Mouse (Mus musculus): ENCODE results near the gene Cstf1. TPM values are rescaled to one million over a fixed set of nuclear protein-coding genes. Genes with fewer than 3 reads are reported as not detected.

Cstf1 gene
- polyA plus RNA-seq, 1 experiment from 2014 or later: 24.5 TPM

DNA sequence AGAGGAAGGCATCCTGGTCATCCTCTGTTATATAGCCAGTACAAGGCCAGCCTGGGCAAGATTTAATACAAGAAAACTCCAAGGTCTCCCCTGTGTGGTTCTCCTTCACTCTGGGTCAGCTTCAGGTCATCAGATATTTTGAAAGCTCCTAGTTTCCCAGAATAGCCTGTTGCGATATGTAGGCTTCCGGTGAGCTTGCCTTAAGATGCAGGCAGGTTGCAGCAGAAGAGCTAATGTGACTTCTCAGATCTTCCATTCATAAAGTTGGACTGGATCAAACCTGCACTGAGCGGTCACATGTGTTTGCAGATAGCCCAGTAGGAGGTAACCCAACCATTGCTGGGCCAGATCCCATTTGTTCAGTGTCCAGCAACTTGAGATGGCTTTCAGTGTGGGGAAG, 14.2 kb downstream of the Cstf1 start:
- Histone ChIP-seq H3K36me3 (ENCODE audit: control insufficient read depth, insufficient read depth, low read length) (peaks cover 23% of the 10 kb centered on the region), H3K27ac (ENCODE audit: low read depth, low read length) (no peak overlapping the region), H3K9ac (replicated peaks; ENCODE audit: low read depth, low read length) (no peak overlapping the region), H3K27me3 (ENCODE audit: control insufficient read depth, insufficient read depth, low read length) (no peaks in the 10 kb centered on the region), H3K4me1 (ENCODE audit: control insufficient read depth, insufficient read depth, low read length) (no peaks in the 10 kb centered on the region), H3K4me2 (ENCODE audit: low read depth, low read length) (no peak overlapping the region), H3K4me3 (ENCODE audit: low read depth, low read length) (no peak overlapping the region), H3K9me3 (ENCODE audit: control insufficient read depth, low read length) (no peaks in the 10 kb centered on the region)
- WGBS: 99% methylated on average over 3 of the region's 3 CpGs
- no peak for ATAC-seq (ENCODE audit: low read depth)

- Histone ChIP-seq H3K9me3 (ENCODE audit: control insufficient read depth, low read length) (no peaks in the 10 kb centered on the region), H3K27me3 (ENCODE audit: control insufficient read depth, insufficient read depth, low read length) (no peaks in the 10 kb centered on the region), H3K4me2 (ENCODE audit: low read depth, low read length) (no peak overlapping the region), H3K27ac (ENCODE audit: low read depth, low read length) (no peak overlapping the region), H3K4me1 (ENCODE audit: control insufficient read depth, insufficient read depth, low read length) (no peaks in the 10 kb centered on the region), H3K4me3 (ENCODE audit: low read depth, low read length) (no peak overlapping the region), H3K36me3 (ENCODE audit: control insufficient read depth, insufficient read depth, low read length) (no peaks in the 10 kb centered on the region), H3K9ac (replicated peaks; ENCODE audit: low read depth, low read length) (no peak overlapping the region)
- no peak for ATAC-seq (ENCODE audit: low read depth)
- 32% methylated on average over 6 of the region's 6 CpGs for WGBS
Observed at GRCm38 (mm10) chr2:172390341-172390740, 19.9 kb downstream of the Cstf1 start.

DNA sequence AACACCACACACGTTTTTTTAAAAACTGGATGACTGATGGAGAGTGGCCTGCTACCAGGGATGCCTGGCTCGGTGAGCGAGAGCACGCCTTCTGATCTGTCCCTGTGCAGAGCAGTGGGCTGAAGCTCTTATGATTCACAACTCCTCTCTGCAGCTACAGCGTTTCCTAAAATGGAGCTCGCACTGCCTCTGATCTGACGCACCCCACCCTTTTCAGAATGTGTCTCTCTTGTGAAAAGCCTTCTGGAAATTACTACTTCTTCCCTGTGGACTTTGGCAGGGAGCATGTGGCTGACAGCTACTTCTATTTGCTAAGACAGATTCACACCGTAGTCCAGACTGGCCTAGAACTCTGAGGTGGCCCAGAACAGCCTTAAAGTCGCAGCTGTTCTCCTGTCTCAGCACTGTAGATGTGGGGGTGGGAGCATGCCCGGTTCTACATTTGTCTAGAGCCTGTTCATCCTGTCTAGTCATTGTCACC, 21.6 kb downstream of the Cstf1 start:
- Histone ChIP-seq H3K4me2 (ENCODE audit: low read depth, low read length) (no peak overlapping the region), H3K27ac (ENCODE audit: low read depth, low read length) (no peak overlapping the region), H3K4me1 (ENCODE audit: control insufficient read depth, insufficient read depth, low read length) (no peaks in the 10 kb centered on the region), H3K9me3 (ENCODE audit: control insufficient read depth, low read length) (no peaks in the 10 kb centered on the region), H3K4me3 (ENCODE audit: low read depth, low read length) (no peak overlapping the region), H3K9ac (replicated peaks; ENCODE audit: low read depth, low read length) (no peak overlapping the region), H3K27me3 (ENCODE audit: control insufficient read depth, insufficient read depth, low read length) (no peaks in the 10 kb centered on the region), H3K36me3 (ENCODE audit: control insufficient read depth, insufficient read depth, low read length) (no peaks in the 10 kb centered on the region)
- whole genome bisulfite sequencing: 82% methylated on average over 10 of the region's 10 CpGs
- ATAC-seq (ENCODE audit: low read depth): no peak

DNA sequence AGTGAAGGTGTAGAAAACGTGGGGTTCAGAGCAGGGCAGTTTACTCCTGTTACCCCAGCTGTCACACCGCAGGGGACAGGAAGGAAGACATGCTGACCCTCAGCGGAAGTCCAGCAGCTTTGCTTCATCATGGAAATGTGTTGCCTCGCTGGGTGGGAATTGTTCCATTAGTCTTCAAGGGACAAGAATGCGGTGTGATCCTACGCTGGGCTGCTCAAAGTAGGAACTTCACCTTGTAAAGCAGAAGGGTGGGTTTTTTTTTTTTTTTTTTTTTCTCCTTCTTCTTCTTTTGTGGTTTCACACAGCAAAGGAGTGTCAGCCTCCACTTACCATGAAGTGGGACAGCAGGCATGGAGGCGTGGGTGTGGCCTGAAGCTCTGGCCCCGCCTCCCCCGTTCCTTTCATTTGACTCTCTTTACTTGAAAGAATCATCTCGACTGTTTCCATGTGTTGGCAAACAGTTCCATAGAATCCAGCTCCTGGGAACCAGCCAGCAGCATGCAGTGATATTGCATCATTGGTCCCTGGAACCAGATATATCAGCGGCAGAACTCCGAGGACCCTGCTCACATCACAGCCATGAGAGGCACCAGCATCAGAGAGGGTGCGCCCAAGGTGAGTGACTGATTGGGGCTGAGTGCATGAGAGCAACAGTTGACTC, 23.0 kb downstream of the Cstf1 start, which contains the start of gene Cass4:
Gene Cass4, plus strand, starts transcription at position 404 of the 661 bp plus-strand sequence.
- no peak within 1 kb of the TSS for H3K9ac ChIP-seq (replicated peaks; ENCODE audit: low read depth, low read length)
- H3K4me2 ChIP-seq (ENCODE audit: low read depth, low read length): no peak within 1 kb of the TSS
- ATAC-seq (ENCODE audit: low read depth): no peak
- no peak within 1 kb of the TSS for H3K27ac ChIP-seq (ENCODE audit: low read depth, low read length)
- no peak within 1 kb of the TSS for H3K4me3 ChIP-seq (ENCODE audit: low read depth, low read length)
- no peaks in the 10 kb centered on the region for H3K36me3 ChIP-seq (ENCODE audit: control insufficient read depth, insufficient read depth, low read length)
- no peaks in the 10 kb centered on the region for H3K4me1 ChIP-seq (ENCODE audit: control insufficient read depth, insufficient read depth, low read length)
- no peaks in the 10 kb centered on the region for H3K9me3 ChIP-seq (ENCODE audit: control insufficient read depth, low read length)
- WGBS: 39% methylated on average over 13 of the region's 13 CpGs
- no peaks in the 10 kb centered on the region for H3K27me3 ChIP-seq (ENCODE audit: control insufficient read depth, insufficient read depth, low read length)

GRCm38 (mm10) chr2:172394052-172394392, 23.5 kb downstream of the Cstf1 start:
- Histone ChIP-seq H3K9ac (replicated peaks; ENCODE audit: low read depth, low read length) (no peak overlapping the region), H3K27me3 (ENCODE audit: control insufficient read depth, insufficient read depth, low read length) (no peaks in the 10 kb centered on the region), H3K9me3 (ENCODE audit: control insufficient read depth, low read length) (no peaks in the 10 kb centered on the region), H3K4me3 (ENCODE audit: low read depth, low read length) (no peak overlapping the region), H3K27ac (ENCODE audit: low read depth, low read length) (no peak overlapping the region), H3K4me1 (ENCODE audit: control insufficient read depth, insufficient read depth, low read length) (no peaks in the 10 kb centered on the region), H3K4me2 (ENCODE audit: low read depth, low read length) (no peak overlapping the region), H3K36me3 (ENCODE audit: control insufficient read depth, insufficient read depth, low read length) (no peaks in the 10 kb centered on the region)
- no peak for ATAC-seq (ENCODE audit: low read depth)
- WGBS: 74% methylated on average over 2 of the region's 2 CpGs

DNA sequence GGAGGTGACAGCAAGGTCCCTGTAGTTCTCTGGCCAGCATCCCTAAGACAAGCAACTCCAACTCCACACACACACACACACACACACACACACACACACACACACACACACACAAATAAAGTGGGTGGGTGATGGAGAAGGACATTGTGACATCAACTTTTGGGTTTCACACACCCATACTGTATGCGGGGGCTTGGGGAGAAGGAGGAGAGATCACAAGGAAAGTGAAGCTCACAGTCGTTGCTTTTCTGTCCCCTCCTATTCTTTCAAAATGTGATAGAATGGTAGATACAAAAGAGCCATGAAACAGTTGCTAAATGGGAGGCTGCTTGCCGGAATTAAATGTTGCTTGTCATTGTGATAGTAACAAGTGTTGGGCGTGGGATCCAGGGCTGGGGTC, 24.2 kb downstream of the Cstf1 start:
- H3K27me3 ChIP-seq (ENCODE audit: control insufficient read depth, insufficient read depth, low read length): no peaks in the 10 kb centered on the region
- no peak for ATAC-seq (ENCODE audit: low read depth)
- no peaks in the 10 kb centered on the region for H3K36me3 ChIP-seq (ENCODE audit: control insufficient read depth, insufficient read depth, low read length)
- no peak overlapping the region for H3K27ac ChIP-seq (ENCODE audit: low read depth, low read length)
- H3K9me3 ChIP-seq (ENCODE audit: control insufficient read depth, low read length): no peaks in the 10 kb centered on the region
- 67% methylated on average over 4 of the region's 4 CpGs for WGBS
- no peak overlapping the region for H3K9ac ChIP-seq (replicated peaks; ENCODE audit: low read depth, low read length)
- no peak overlapping the region for H3K4me3 ChIP-seq (ENCODE audit: low read depth, low read length)
- H3K4me1 ChIP-seq (ENCODE audit: control insufficient read depth, insufficient read depth, low read length): no peaks in the 10 kb centered on the region
- H3K4me2 ChIP-seq (ENCODE audit: low read depth, low read length): no peak overlapping the region

GRCm38 (mm10) chr2:172395961-172396360, 25.5 kb downstream of the Cstf1 start:
- 43% methylated on average over 9 of the region's 9 CpGs for WGBS
- H3K36me3 ChIP-seq (ENCODE audit: control insufficient read depth, insufficient read depth, low read length): no peaks in the 10 kb centered on the region

DNA sequence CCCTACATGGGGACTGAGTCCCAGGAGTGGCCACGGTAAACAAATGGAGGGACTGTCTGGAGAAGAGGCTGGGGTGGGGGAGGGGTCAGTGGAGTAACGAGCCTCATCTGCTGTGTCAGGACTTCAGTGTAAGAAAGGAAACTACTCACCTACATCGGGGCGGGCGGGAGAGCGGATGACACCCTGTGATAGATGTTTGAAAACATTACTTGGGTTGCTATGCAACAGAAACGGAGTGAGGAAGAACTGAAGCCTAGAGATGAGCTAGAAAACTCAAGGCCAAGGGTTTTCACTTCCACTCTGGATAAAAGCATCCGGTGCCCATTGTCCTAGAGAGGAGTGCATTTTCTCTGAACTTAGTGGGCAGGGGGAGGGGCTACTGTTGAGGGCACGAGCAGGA, 29.4 kb downstream of the Cstf1 start:
- Histone ChIP-seq H3K27ac (ENCODE audit: low read depth, low read length) (no peak overlapping the region), H3K4me1 (ENCODE audit: control insufficient read depth, insufficient read depth, low read length) (no peaks in the 10 kb centered on the region), H3K27me3 (ENCODE audit: control insufficient read depth, insufficient read depth, low read length) (no peaks in the 10 kb centered on the region; the same call in 1 of the 2 replicates), H3K9me3 (ENCODE audit: control insufficient read depth, low read length) (no peaks in the 10 kb centered on the region), H3K36me3 (ENCODE audit: control insufficient read depth, insufficient read depth, low read length) (no peaks in the 10 kb centered on the region), H3K4me2 (ENCODE audit: low read depth, low read length) (no peak overlapping the region), H3K9ac (replicated peaks; ENCODE audit: low read depth, low read length) (no peak overlapping the region), H3K4me3 (ENCODE audit: low read depth, low read length) (no peak overlapping the region)
- ATAC-seq (ENCODE audit: low read depth): no peak
- WGBS: 24% methylated on average over 9 of the region's 9 CpGs

More at GRCm38 (mm10) chr2:172395961-172396360, 25.5 kb downstream of the Cstf1 start:
- Histone ChIP-seq H3K4me2 (ENCODE audit: low read depth, low read length) (no peak overlapping the region), H3K9ac (replicated peaks; ENCODE audit: low read depth, low read length) (no peak overlapping the region), H3K27ac (ENCODE audit: low read depth, low read length) (no peak overlapping the region), H3K27me3 (ENCODE audit: control insufficient read depth, insufficient read depth, low read length) (no peaks in the 10 kb centered on the region), H3K4me1 (ENCODE audit: control insufficient read depth, insufficient read depth, low read length) (no peaks in the 10 kb centered on the region), H3K4me3 (ENCODE audit: low read depth, low read length) (no peak overlapping the region), H3K9me3 (ENCODE audit: control insufficient read depth, low read length) (no peaks in the 10 kb centered on the region)
- ATAC-seq (ENCODE audit: low read depth): no peak

- Histone ChIP-seq H3K4me3 (ENCODE audit: low read depth, low read length) (no peak overlapping the region), H3K4me2 (ENCODE audit: low read depth, low read length) (no peak overlapping the region), H3K4me1 (ENCODE audit: control insufficient read depth, insufficient read depth, low read length) (no peaks in the 10 kb centered on the region), H3K9me3 (ENCODE audit: control insufficient read depth, low read length) (no peaks in the 10 kb centered on the region), H3K27ac (ENCODE audit: low read depth, low read length) (no peak overlapping the region), H3K9ac (replicated peaks; ENCODE audit: low read depth, low read length) (no peak overlapping the region), H3K27me3 (ENCODE audit: control insufficient read depth, insufficient read depth, low read length) (no peaks in the 10 kb centered on the region; the same call in 1 of the 2 replicates), H3K36me3 (ENCODE audit: control insufficient read depth, insufficient read depth, low read length) (no peaks in the 10 kb centered on the region)
- no peak for ATAC-seq (ENCODE audit: low read depth)
- WGBS: 72% methylated on average over 13 of the region's 13 CpGs
Observed at GRCm38 (mm10) chr2:172401116-172401825, 30.8 kb downstream of the Cstf1 start.
